Mouse (Mus musculus) liver, postnatal 0 days (tissue): ENCODE measurements around the gene Itsn1.

Experiments
- CTCF ChIP-seq: sonication (generic); IDR thresholded peaks from 2 replicates; pipeline ENCODE4 v1.5.1; 2016; ENCODE audit warnings: antibody characterized with exemption, low read depth
- EP300 ChIP-seq: IDR thresholded peaks from 2 replicates; pipeline ENCODE4 v1.6.1; 2016; ENCODE audit warnings: antibody characterized with exemption, low read depth, mild to moderate bottlenecking

GRCm38 (mm10) chr16:91940726-91941125 lies 211.6 kb downstream of the Itsn1 start:
- 0 out of 2 replicates have a peak, but pooled peaks have one; percentile 2 for TF ChIP-seq CTCF
- no peak for TF ChIP-seq EP300
